Mouse (Mus musculus) heart, embryonic 16.5 days (tissue): ENCODE measurements around the gene Hist1h4f. TPM values are rescaled to one million over a fixed set of nuclear protein-coding genes. Genes with fewer than 3 reads are reported as not detected.
A peak's percentile ranks its signal among the peaks of the same experiment; 100 is the strongest.
"Not testable (repeated sequence)": the region's sequence is repeated elsewhere in the genome, so short reads cannot be mapped to it uniquely, and the experiment has no call there.

Experiments
- ATAC-seq: fragments of 200-750 bp; cut with Nextera tagmentation; replicated peaks from 2 replicates; pipeline ENCODE4 v1.8.0; 2017; ENCODE audit warnings: moderate number of reproducible peaks; ENCODE audit not compliant: insufficient read depth, low FRiP score; ENCODE audit errors: extremely low read depth
- H3K27ac ChIP-seq: fragments of 300-500 bp; sonication (generic); 2 replicates; pipeline ENCODE4 v1.5.1; 2014; ENCODE audit warnings: mild to moderate bottlenecking, low read length, control low read depth, moderate library complexity
- H3K27me3 ChIP-seq: fragments of 300-500 bp; sonication (generic); 2 replicates; pipeline ENCODE4 v1.6.1; 2014; ENCODE audit warnings: low read length, mixed read lengths; ENCODE audit not compliant: control insufficient read depth, insufficient read depth
- H3K36me3 ChIP-seq: fragments of 300-500 bp; sonication (generic); 2 replicates; pipeline ENCODE4 v1.6.1; 2014; ENCODE audit not compliant: control insufficient read depth, insufficient read depth
- H3K4me1 ChIP-seq: fragments of 300-500 bp; sonication (generic); 2 replicates; pipeline ENCODE4 v1.6.1; 2014; ENCODE audit warnings: low read length, mixed read lengths; ENCODE audit not compliant: control insufficient read depth, insufficient read depth
- H3K4me2 ChIP-seq: fragments of 300-500 bp; sonication (generic); 2 replicates; pipeline ENCODE4 v1.6.1; 2014; ENCODE audit warnings: low read depth, mild to moderate bottlenecking, control low read depth, low read length
- H3K4me3 ChIP-seq: fragments of 300-500 bp; sonication (generic); 2 replicates; pipeline ENCODE4 v1.5.1; 2014; ENCODE audit warnings: mild to moderate bottlenecking, control low read depth, low read length
- H3K9ac ChIP-seq: fragments of 300-500 bp; sonication (generic); 2 replicates; pipeline ENCODE4 v1.6.1; 2014; ENCODE audit warnings: low read length, control low read depth
- H3K9me3 ChIP-seq: fragments of 300-500 bp; sonication (generic); replicated peaks from 2 replicates; pipeline ENCODE4 v1.6.1; 2016; ENCODE audit warnings: low read length; ENCODE audit not compliant: control insufficient read depth
- WGBS: fragments of 180-500 bp; shearing (Covaris S2); extraction: QIAGEN DNeasy Blood & Tissue Kit; methylation state at CpG from one replicate; pipeline ENCODE4 v1.1.7; 2014; 5-methylcytosine and 5-hydroxymethylcytosine counted together
- polyA plus RNA-seq: library from polyadenylated mRNA; unstranded; fragments of >200 nt; fragmentation: Nextera tagmentation; extraction: Ambion mirVana; gene quantifications from 2 replicates; pipeline ENCODE4 v1.2.1, GENCODE M21; 2015

Gene Hist1h4f
- polyA plus RNA-seq, 1 experiment from 2014 or later: 0.53 TPM

GRCm38 (mm10) chr13:23586940-23587225 is 35.4 kb upstream of the Hist1h4f start:
- Histone ChIP-seq H3K4me2 (peak overlapping the region; percentile 84), H3K4me1 (peaks cover 12% of the 10 kb centered on the region), H3K9me3 (no peaks in the 10 kb centered on the region), H3K36me3 (no peaks in the 10 kb centered on the region), H3K27me3 (no peaks in the 10 kb centered on the region), H3K9ac (peak overlapping the region; percentile 73), H3K27ac (peak overlapping the region; percentile 92), H3K4me3 (peak overlapping the region; percentile 53)
- ATAC-seq: no peak
- 14% methylated on average over 1 of the region's 1 CpGs for WGBS

- peak overlapping the region; percentile 92 for H3K27ac ChIP-seq
Measured at GRCm38 (mm10) chr13:23586099-23586939, 34.9 kb upstream of the Hist1h4f start.

GRCm38 (mm10) chr13:23585442-23586098 is 34.1 kb upstream of the Hist1h4f start:
- H3K36me3 ChIP-seq, H3K9me3 ChIP-seq, H3K27me3 ChIP-seq: not testable (repeated sequence)
- Histone ChIP-seq H3K27ac (peak overlapping the region; percentile 98), H3K9ac (peak overlapping the region; percentile 83), H3K4me2 (peak overlapping the region; percentile 91), H3K4me3 (peak overlapping the region; percentile 62), H3K4me1 (peaks cover 13% of the 10 kb centered on the region)
- WGBS: 0% methylated on average over 25 of the region's 36 CpGs
- ATAC-seq: peak; percentile 84

More at GRCm38 (mm10) chr13:23586099-23586939, 34.9 kb upstream of the Hist1h4f start:
- Histone ChIP-seq H3K9me3 (no peaks in the 10 kb centered on the region), H3K4me2 (peak overlapping the region; percentile 84), H3K9ac (peak overlapping the region; percentile 73), H3K4me1 (peaks cover 13% of the 10 kb centered on the region), H3K27me3 (no peaks in the 10 kb centered on the region), H3K36me3 (no peaks in the 10 kb centered on the region), H3K4me3 (peak overlapping the region; percentile 62)
- WGBS: 3% methylated on average over 22 of the region's 22 CpGs
- ATAC-seq: no peak

- ATAC-seq: no peak
Measured at GRCm38 (mm10) chr13:23585029-23585441, 33.6 kb upstream of the Hist1h4f start.

GRCm38 (mm10) chr13:23584331-23584730 is 32.9 kb upstream of the Hist1h4f start:
- peak overlapping the region; percentile 83 for H3K9ac ChIP-seq
- H3K27ac ChIP-seq: peak overlapping the region; percentile 98
- H3K4me1 ChIP-seq: peaks cover 13% of the 10 kb centered on the region
- H3K4me2 ChIP-seq: peak overlapping the region; percentile 91
- no peaks in the 10 kb centered on the region for H3K36me3 ChIP-seq
- no peaks in the 10 kb centered on the region for H3K9me3 ChIP-seq
- ATAC-seq: no peak
- H3K27me3 ChIP-seq: no peaks in the 10 kb centered on the region
- peak overlapping the region; percentile 62 for H3K4me3 ChIP-seq

More at GRCm38 (mm10) chr13:23585029-23585441, 33.6 kb upstream of the Hist1h4f start:
- H3K4me3 ChIP-seq: peak overlapping the region; percentile 62
- peak overlapping the region; percentile 98 for H3K27ac ChIP-seq
- peak overlapping the region; percentile 83 for H3K9ac ChIP-seq
- under 1% methylated on average over 21 of the region's 21 CpGs for WGBS
- H3K9me3 ChIP-seq: no peaks in the 10 kb centered on the region
- H3K27me3 ChIP-seq: no peaks in the 10 kb centered on the region
- H3K4me1 ChIP-seq: peaks cover 13% of the 10 kb centered on the region
- H3K4me2 ChIP-seq: peak overlapping the region; percentile 91
- no peaks in the 10 kb centered on the region for H3K36me3 ChIP-seq

- H3K27me3 ChIP-seq: no peaks in the 10 kb centered on the region
- H3K27ac ChIP-seq: peak overlapping the region; percentile 0; the same call in 1 of the 2 replicates
- H3K9me3 ChIP-seq: no peaks in the 10 kb centered on the region
- H3K4me2 ChIP-seq: no peak overlapping the region
- no peak for ATAC-seq
- H3K9ac ChIP-seq: no peak overlapping the region
- peaks cover 13% of the 10 kb centered on the region for H3K4me1 ChIP-seq
- no peaks in the 10 kb centered on the region for H3K36me3 ChIP-seq
- no peak overlapping the region for H3K4me3 ChIP-seq
Measured at GRCm38 (mm10) chr13:23583387-23584068, 32.1 kb upstream of the Hist1h4f start.

DNA sequence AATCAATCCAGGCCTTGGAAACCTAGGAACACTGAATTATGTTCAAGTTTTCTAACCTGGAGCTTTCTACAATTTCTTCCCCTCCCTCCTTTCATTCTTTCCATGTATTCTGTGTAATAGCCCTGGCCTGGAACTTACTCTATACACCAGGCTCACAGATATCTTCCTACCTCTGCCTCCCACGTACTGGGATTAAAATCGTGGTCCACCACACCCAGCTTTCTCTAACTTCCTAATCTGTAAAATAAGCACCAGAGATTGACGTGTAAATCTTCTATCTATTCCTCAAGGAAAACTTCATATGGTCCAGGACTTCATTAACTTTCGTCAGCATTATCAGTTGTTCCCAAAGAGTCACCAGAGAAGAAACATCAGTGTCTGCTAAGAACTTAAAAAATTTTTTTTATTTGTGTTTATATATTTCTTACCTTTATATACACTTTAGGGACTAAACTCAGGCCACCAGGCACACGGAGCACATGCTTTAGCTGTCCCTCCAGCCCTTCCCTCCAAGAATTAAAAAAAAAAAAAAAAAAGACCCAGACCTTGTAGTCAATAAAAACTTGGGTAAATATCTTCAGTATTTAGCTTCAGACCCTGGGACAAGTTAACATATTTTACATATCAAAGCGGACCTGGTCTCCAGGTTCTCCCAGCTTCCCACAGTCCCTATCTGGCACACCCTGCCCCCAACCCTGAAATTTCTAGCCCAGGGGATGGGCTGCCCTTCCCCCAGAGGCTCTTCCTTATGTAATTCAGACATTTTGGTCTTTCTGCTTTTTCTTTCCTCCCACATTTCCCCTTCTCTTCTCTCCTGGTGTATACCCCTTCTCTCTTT is 31.0 kb upstream of the Hist1h4f start:
- 19% methylated on average over 6 of the region's 6 CpGs for WGBS
- Histone ChIP-seq H3K4me2 (peak overlapping the region; percentile 88), H3K27me3 (no peaks in the 10 kb centered on the region), H3K27ac (peak overlapping the region; percentile 82), H3K9me3 (no peaks in the 10 kb centered on the region), H3K4me1 (peaks cover 13% of the 10 kb centered on the region), H3K9ac (peak overlapping the region; percentile 75), H3K4me3 (peak overlapping the region; percentile 57), H3K36me3 (no peaks in the 10 kb centered on the region)
- ATAC-seq: no peak

DNA sequence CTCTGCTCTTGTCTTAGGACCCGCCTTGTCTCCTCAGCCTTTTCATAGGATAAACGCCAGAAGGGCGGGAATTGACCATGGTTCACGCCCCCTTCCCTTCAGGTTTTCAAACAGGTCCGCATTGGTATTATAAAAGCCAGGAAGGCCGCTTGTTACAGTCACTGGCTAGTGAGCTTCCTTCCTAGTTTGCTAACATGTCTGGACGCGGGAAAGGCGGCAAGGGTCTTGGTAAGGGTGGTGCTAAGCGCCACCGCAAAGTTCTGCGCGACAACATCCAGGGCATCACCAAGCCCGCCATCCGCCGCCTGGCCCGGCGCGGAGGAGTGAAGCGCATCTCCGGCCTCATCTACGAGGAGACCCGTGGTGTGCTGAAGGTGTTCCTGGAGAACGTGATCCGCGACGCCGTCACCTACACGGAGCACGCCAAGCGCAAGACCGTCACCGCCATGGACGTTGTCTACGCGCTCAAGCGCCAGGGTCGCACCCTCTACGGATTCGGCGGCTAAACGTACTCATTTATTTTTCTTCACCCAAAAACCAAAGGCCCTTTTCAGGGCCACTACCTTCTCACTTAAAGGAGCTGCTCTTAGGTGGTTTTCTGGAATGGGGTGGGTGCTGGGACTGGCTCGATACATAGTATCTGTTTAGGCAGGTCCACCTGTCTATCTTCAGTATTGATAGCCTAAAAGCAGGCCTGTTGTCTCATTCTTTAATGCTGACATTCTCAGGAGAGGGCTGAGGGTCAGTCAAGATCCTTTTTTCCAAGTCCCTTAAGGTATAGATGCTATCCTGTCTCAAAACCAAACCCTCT is 30.2 kb upstream of the Hist1h4f start, which contains the start of gene Hist1h4d:
Gene Hist1h4d, plus strand, starts transcription at position 191 of the 811 bp plus-strand sequence.
- H3K4me2 ChIP-seq: peak within 1 kb of the TSS; percentile 88
- H3K36me3 ChIP-seq: no peaks in the 10 kb centered on the region
- ATAC-seq: peak; percentile 83
- H3K9ac ChIP-seq: peak within 1 kb of the TSS; percentile 75
- no peaks in the 10 kb centered on the region for H3K27me3 ChIP-seq
- H3K4me1 ChIP-seq: peaks cover 18% of the 10 kb centered on the region
- H3K4me3 ChIP-seq: peak within 1 kb of the TSS; percentile 57
- peak within 1 kb of the TSS; percentile 82 for H3K27ac ChIP-seq
- H3K9me3 ChIP-seq: no peaks in the 10 kb centered on the region
- WGBS: under 1% methylated on average over 43 of the region's 43 CpGs
